Mouse (Mus musculus) intestine, postnatal 0 days (tissue): ENCODE measurements at regions not wholly inside any gene's neighbourhood (a gene's known extent, or its start where the extent isn't known, plus 50 kb on each side); places are given as distances from the start of the nearest gene placed in this dataset. TPM values are rescaled to one million over a fixed set of nuclear protein-coding genes. Genes with fewer than 3 reads are reported as not detected.
A peak's percentile ranks its signal among the peaks of the same experiment; 100 is the strongest.

ENCODE experiments used
- ATAC-seq: fragments of 200-750 bp; cut with Nextera tagmentation; 2 replicates; pipeline ENCODE4 v1.8.0; 2017; ENCODE audit warnings: mild to moderate bottlenecking, moderate TSS enrichment, moderate library complexity
- H3K27ac ChIP-seq: fragments of 300-500 bp; sonication (generic); 2 replicates; pipeline ENCODE4 v1.5.1; 2014; ENCODE audit warnings: mild to moderate bottlenecking, low read depth, low read length, moderate library complexity
- H3K27me3 ChIP-seq: fragments of 300-500 bp; sonication (generic); replicated peaks from 2 replicates; pipeline ENCODE4 v1.6.1; 2014; ENCODE audit warnings: low read length, mixed read lengths; ENCODE audit not compliant: control insufficient read depth, insufficient read depth
- H3K36me3 ChIP-seq: fragments of 300-500 bp; sonication (generic); 2 replicates; pipeline ENCODE4 v1.6.1; 2014; ENCODE audit warnings: mild to moderate bottlenecking, moderate library complexity; ENCODE audit not compliant: control insufficient read depth, insufficient read depth
- H3K4me1 ChIP-seq: fragments of 300-500 bp; sonication (generic); replicated peaks from 2 replicates; pipeline ENCODE4 v1.6.1; 2014; ENCODE audit warnings: antibody characterized with exemption, low read length, mixed read lengths; ENCODE audit not compliant: control insufficient read depth, insufficient read depth
- H3K4me2 ChIP-seq: fragments of 300-500 bp; sonication (generic); replicated peaks from 2 replicates; pipeline ENCODE4 v1.6.1; 2014; ENCODE audit warnings: low read depth, mild to moderate bottlenecking, moderate library complexity
- H3K4me3 ChIP-seq: fragments of 300-500 bp; sonication (generic); 2 replicates; pipeline ENCODE4 v1.5.1; 2014; ENCODE audit warnings: low read depth, low read length
- H3K9ac ChIP-seq: fragments of 300-500 bp; sonication (generic); 2 replicates; pipeline ENCODE4 v1.6.1; 2014; ENCODE audit warnings: mild to moderate bottlenecking, low read depth, low read length
- H3K9me3 ChIP-seq: fragments of 300-500 bp; sonication (generic); 2 replicates; pipeline ENCODE4 v1.6.1; 2016; ENCODE audit warnings: mixed run types; ENCODE audit not compliant: control insufficient read depth
- CTCF ChIP-seq: sonication (generic); IDR thresholded peaks from 2 replicates; pipeline ENCODE4 v1.5.1; 2016; ENCODE audit warnings: low read depth, mild to moderate bottlenecking, control low read depth, antibody characterized with exemption, moderate library complexity
- WGBS: fragments of 180-500 bp; shearing (Covaris S2); extraction: QIAGEN DNeasy Blood & Tissue Kit; methylation state at CpG from one replicate; pipeline ENCODE4 v1.1.7; 2014; 5-methylcytosine and 5-hydroxymethylcytosine counted together
- microRNA counts: library from miRNA; unstranded; fragments of <30 nt; microRNA quantifications from one replicate; lab custom pipeline; 2016
- microRNA-seq: library from miRNA; unstranded; fragments of <30 nt; microRNA quantifications from one replicate; pipeline ENCODE4, GENCODE M21; 2016

DNA sequence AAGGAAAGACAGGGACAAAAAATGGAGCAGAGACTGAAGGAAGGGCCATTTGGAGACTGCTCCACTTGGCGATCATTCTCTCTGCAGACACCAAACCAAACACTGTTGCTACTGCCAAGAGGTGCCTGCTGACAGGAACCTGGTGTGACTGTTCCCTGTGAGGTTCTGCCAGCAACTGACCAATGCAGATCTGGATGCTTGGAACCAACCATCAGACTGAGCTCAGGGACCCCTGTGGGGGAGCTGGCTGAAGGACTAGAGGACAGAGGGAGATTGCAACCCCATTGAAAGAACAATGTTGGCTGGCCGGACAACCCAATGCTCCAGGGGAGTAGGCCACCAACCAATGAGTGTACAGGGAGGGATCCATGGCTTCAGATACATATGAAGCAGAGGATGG lies 139.2 kb upstream of the Cep126 start:
- Histone ChIP-seq H3K4me2 (no peak overlapping the region), H3K9ac (no peak overlapping the region), H3K4me1 (no peaks in the 10 kb centered on the region), H3K36me3 (no peaks in the 10 kb centered on the region), H3K4me3 (no peak overlapping the region), H3K27ac (no peak overlapping the region), H3K27me3 (no peaks in the 10 kb centered on the region), H3K9me3 (no peaks in the 10 kb centered on the region)
- WGBS: 95% methylated on average over 2 of the region's 2 CpGs
- no peak for ATAC-seq
- TF ChIP-seq CTCF: no peak

- Histone ChIP-seq H3K4me3 (no peak overlapping the region), H3K9me3 (no peaks in the 10 kb centered on the region), H3K9ac (no peak overlapping the region), H3K27me3 (no peaks in the 10 kb centered on the region), H3K4me1 (no peaks in the 10 kb centered on the region), H3K27ac (no peak overlapping the region), H3K4me2 (no peak overlapping the region), H3K36me3 (no peaks in the 10 kb centered on the region)
- 83% methylated on average over 3 of the region's 3 CpGs for WGBS
- no peak for ATAC-seq
- TF ChIP-seq CTCF: no peak
Measured at GRCm38 (mm10) chr9:8249542-8249941, 115.4 kb upstream of the Cep126 start.

DNA sequence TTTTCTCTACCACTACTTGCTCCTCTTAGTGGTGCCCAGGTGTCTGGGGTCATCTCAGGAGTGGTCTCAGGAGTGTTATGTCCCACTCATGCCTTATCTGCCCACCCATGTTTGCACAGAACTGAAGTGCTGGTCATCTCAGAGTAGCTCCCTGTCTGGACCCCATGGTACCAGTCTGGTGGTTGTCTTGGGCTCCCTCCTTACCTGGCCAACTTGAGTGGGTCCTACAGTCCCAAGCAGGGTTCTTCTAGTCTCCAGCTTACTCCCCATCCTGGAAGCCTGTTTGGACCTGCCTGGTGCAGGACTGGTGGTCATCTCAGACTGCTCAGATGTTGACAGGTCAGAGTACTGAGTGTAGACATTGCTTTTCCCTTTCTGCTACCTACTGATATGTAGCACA lies 94.0 kb upstream of the Cep126 start:
- H3K27ac ChIP-seq: no peak overlapping the region
- H3K36me3 ChIP-seq: no peaks in the 10 kb centered on the region
- no peak overlapping the region for H3K4me2 ChIP-seq
- no peaks in the 10 kb centered on the region for H3K4me1 ChIP-seq
- H3K27me3 ChIP-seq: no peaks in the 10 kb centered on the region
- H3K9me3 ChIP-seq: no peaks in the 10 kb centered on the region
- TF ChIP-seq CTCF: no peak
- H3K9ac ChIP-seq: no peak overlapping the region
- H3K4me3 ChIP-seq: no peak overlapping the region
- no peak for ATAC-seq

GRCm38 (mm10) chr9:8226415-8226814 lies 92.3 kb upstream of the Cep126 start:
- Histone ChIP-seq H3K9me3 (no peaks in the 10 kb centered on the region), H3K27me3 (no peaks in the 10 kb centered on the region), H3K4me2 (no peak overlapping the region), H3K4me1 (no peaks in the 10 kb centered on the region), H3K36me3 (no peaks in the 10 kb centered on the region), H3K9ac (no peak overlapping the region), H3K4me3 (no peak overlapping the region), H3K27ac (no peak overlapping the region)
- WGBS: 24% methylated on average over 1 of the region's 1 CpGs
- peak; percentile 65 for TF ChIP-seq CTCF
- no peak for ATAC-seq

DNA sequence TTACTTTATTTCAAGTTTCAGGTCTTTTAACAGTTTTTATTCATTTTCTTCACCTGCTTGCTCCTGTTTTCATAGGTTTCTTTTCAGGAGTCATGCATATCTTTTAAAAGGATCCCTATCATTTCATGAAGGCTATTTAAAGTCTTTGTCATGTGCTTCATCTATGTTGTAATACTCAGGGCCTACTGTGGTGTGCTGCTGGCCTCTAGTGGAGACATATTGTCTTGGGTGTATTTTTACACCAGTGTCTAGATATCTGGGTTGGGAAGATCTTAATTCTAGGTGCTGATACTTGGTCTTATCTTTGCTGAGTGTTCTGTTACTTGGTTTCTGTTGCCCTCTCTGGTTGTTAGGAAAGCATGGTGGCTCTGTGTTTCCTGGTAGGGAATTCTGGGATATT lies 74.8 kb upstream of the Cep126 start:
- ATAC-seq: peak; percentile 53; the same call in 1 of the 2 replicates
- Histone ChIP-seq H3K4me2 (no peak overlapping the region), H3K27ac (no peak overlapping the region), H3K4me3 (no peak overlapping the region), H3K27me3 (no peaks in the 10 kb centered on the region), H3K4me1 (no peaks in the 10 kb centered on the region), H3K9ac (no peak overlapping the region), H3K9me3 (no peaks in the 10 kb centered on the region), H3K36me3 (no peaks in the 10 kb centered on the region)
- TF ChIP-seq CTCF: peak; percentile 89

GRCm38 (mm10) chr9:8185433-8185832 lies 51.3 kb upstream of the Cep126 start:
- Histone ChIP-seq H3K9me3 (no peaks in the 10 kb centered on the region), H3K9ac (no peak overlapping the region), H3K36me3 (no peaks in the 10 kb centered on the region), H3K4me1 (no peaks in the 10 kb centered on the region), H3K4me3 (no peak overlapping the region), H3K4me2 (no peak overlapping the region), H3K27me3 (no peaks in the 10 kb centered on the region), H3K27ac (no peak overlapping the region)
- TF ChIP-seq CTCF: no peak
- ATAC-seq: no peak
- WGBS: 76% methylated on average over 1 of the region's 1 CpGs

MicroRNAs encoded in the stretch of these regions (microRNA counts, 519-probe panel; counts per million panel counts)
- not detected for microRNA mmu-miR-1899 (lab: Ali Mortazavi, UCI)

Small RNAs in the stretch of these regions (microRNA-seq; reads per million reads assigned to microRNA genes)
- gene Mir1899: not detected
